Mouse (Mus musculus): ENCODE results near the gene Usp32.

GRCm38 (mm10) chr11:84960291-84960690 is 179.7 kb downstream of the Usp32 start:
- TF ChIP-seq CTCF (IDR thresholded peaks at IDR 0.05; ENCODE audit: borderline replicate concordance, insufficient read depth, low read depth, low read length) (no peak), POLR2A (IDR thresholded peaks at IDR 0.05; ENCODE audit: borderline replicate concordance, insufficient read depth, low read length) (no peak)
